Mouse (Mus musculus) spleen, adult 2 months (tissue): ENCODE data around the gene Kcng1. TPM values are rescaled to one million over a fixed set of nuclear protein-coding genes. Genes with fewer than 3 reads are reported as not detected.
A peak's percentile ranks its signal among the peaks of the same experiment; 100 is the strongest.

Experiments used
- DNase-seq, 2 experiments: peaks; one replicate each; pipeline versions ENCODE4 v3.0.0 to v3.0.0-alpha.2; 2012 to 2021; ENCODE audit warnings: low spot score in 2 of 2, low read depth in 1 of 2
- H3K27ac ChIP-seq: fragments of 200-500 bp; 2 replicates; pipeline ENCODE4 v1.5.1; 2012; ENCODE audit warnings: low read length, inconsistent platforms; ENCODE audit not compliant: insufficient read depth
- H3K27me3 ChIP-seq: fragments of 200-500 bp; 2 replicates; pipeline ENCODE4 v1.6.1; 2012; ENCODE audit warnings: mild to moderate bottlenecking, moderate library complexity, low read length, inconsistent platforms; ENCODE audit not compliant: control insufficient read depth, insufficient read depth
- H3K36me3 ChIP-seq: fragments of 200-500 bp; 2 replicates; pipeline ENCODE4 v1.6.1; 2012; ENCODE audit warnings: mild to moderate bottlenecking, low read length, inconsistent platforms; ENCODE audit not compliant: control insufficient read depth, insufficient read depth
- H3K4me1 ChIP-seq: fragments of 200-500 bp; 2 replicates; pipeline ENCODE4 v1.6.1; 2011; ENCODE audit warnings: inconsistent platforms; ENCODE audit not compliant: control insufficient read depth, insufficient read depth, insufficient read length
- H3K4me3 ChIP-seq: fragments of 200-500 bp; 2 replicates; pipeline ENCODE4 v1.5.1; 2011; ENCODE audit warnings: mild to moderate bottlenecking, inconsistent platforms; ENCODE audit not compliant: insufficient read depth, insufficient read length; ENCODE audit errors: extremely low read depth
- CTCF ChIP-seq: fragments of 200-500 bp; IDR thresholded peaks from 2 replicates; pipeline ENCODE4 v1.5.1; 2011; ENCODE audit warnings: mild to moderate bottlenecking, inconsistent platforms; ENCODE audit not compliant: insufficient read depth, insufficient read length, insufficient replicate concordance; ENCODE audit errors: extremely low read depth
- POLR2A ChIP-seq: fragments of 200-500 bp; IDR thresholded peaks from 2 replicates; pipeline ENCODE4 v1.6.1; 2011; ENCODE audit warnings: low read depth, low read length, inconsistent platforms
- WGBS: fragments of 180-500 bp; shearing (Covaris S2); methylation state at CpG from one replicate; pipeline ENCODE4 v1.1.7; 2018; 5-methylcytosine and 5-hydroxymethylcytosine counted together
- polyA plus RNA-seq: library from polyadenylated mRNA; depleted of rRNA; stranded (reverse); fragments of >200 nt; gene quantifications from 2 replicates; pipeline ENCODE4 v1.2.3, GENCODE M21; 2012

Kcng1 gene
- polyA plus RNA-seq, 1 experiment, result 0.04 TPM

- no peak for DNase-seq
- TF ChIP-seq CTCF, result no peak
- TF ChIP-seq POLR2A, result no peak
- Histone ChIP-seq H3K27ac (no peak overlapping the region), H3K4me3 (no peak overlapping the region), H3K36me3 (no peaks in the 10 kb centered on the region), H3K4me1 (no peaks in the 10 kb centered on the region), H3K27me3 (no peaks in the 10 kb centered on the region)
- WGBS, result 66% methylated on average over 9 of the region's 9 CpGs
Observed at GRCm38 (mm10) chr2:168289016-168289415, 7.5 kb upstream of the Kcng1 start.

- Histone ChIP-seq H3K36me3 (no peaks in the 10 kb centered on the region), H3K4me3 (no peak overlapping the region), H3K27ac (no peak overlapping the region), H3K27me3 (0 out of 2 replicates have a peak, but pooled peaks cover 1% of the 10 kb centered on the region), H3K4me1 (no peaks in the 10 kb centered on the region)
- WGBS, result 39% methylated on average over 3 of the region's 3 CpGs
- no peak for TF ChIP-seq POLR2A
- no peak for TF ChIP-seq CTCF
- no peak for DNase-seq
Observed at GRCm38 (mm10) chr2:168286987-168287386, 5.5 kb upstream of the Kcng1 start.

DNA sequence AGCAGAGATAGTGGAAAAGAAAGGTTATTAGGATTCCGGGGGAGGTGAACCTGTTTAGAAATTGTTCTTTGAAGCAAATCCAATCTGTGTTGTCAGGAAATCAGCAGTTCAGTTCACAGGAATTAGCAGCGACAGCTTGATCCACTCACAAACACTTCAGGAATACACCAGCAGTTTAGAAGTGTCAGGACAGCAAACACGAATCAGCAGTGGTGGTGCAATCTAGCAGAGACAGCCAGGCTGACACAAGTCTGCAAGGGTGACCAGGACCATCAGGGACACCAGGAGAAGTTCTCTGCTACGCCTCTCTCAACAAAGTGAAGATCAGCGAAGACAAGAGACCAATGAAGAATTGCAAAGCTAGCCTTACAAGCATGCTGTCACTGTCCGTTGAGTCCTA lies 3.6 kb upstream of the Kcng1 start:
- H3K36me3 ChIP-seq, result no peaks in the 10 kb centered on the region
- H3K4me1 ChIP-seq, result peaks cover 2% of the 10 kb centered on the region; the same call in 1 of the 2 replicates
- peaks cover 12% of the 10 kb centered on the region for H3K27me3 ChIP-seq
- DNase-seq, result no peak
- TF ChIP-seq CTCF (no peak), POLR2A (no peak)
- H3K27ac ChIP-seq, result no peak overlapping the region
- H3K4me3 ChIP-seq, result no peak overlapping the region
- WGBS, result 90% methylated on average over 6 of the region's 6 CpGs

DNA sequence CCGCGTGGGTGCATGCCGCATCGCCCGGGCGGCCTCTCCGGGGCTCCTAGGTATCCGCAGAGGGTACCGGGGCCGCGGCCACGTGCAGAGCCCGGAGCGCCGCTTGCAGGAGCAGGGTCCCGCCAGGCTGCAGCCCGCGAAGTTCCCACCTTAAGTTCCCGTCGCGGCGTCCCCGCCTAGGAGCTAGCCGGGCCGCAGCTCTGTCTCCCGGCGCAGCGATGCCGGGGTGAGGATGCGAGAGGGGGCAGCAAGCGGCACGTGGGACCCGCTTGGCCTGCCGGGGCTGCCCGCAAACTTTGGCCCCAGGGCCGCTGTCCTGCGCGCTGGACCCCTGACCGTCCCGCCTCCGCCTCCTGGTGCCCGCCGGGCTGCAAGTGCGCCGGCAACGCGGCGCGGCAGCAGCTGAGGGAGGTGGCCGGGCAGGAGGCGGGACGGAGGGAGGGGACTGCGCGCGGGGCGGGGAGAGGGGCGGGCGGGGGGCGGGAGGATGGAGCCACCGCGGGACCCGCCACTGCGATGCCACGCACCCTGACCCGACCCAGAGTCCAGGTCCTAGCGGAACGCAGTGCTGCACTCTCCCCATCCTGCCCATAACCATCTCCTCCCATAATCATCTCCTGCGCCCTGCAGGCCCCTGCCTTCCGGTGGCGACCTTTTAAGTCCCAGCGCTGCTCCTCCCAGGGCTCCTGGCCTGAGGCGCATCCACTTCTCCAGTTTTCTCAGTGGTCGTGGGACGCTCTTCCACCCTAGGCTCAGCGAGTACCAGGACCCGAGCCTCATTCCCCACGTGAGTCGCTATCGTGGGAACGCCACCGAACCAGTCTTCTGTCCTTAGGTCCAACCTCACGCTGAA lies 581 bp downstream of the Kcng1 start:
- H3K27ac ChIP-seq, result no peak overlapping the region
- no peaks in the 10 kb centered on the region for H3K36me3 ChIP-seq
- H3K27me3 ChIP-seq, result peaks cover 15% of the 10 kb centered on the region
- peaks cover 2% of the 10 kb centered on the region; the same call in 1 of the 2 replicates for H3K4me1 ChIP-seq
- DNase-seq, result no peak
- 3% methylated on average over 59 of the region's 82 CpGs for WGBS
- TF ChIP-seq CTCF, result no peak
- no peak for TF ChIP-seq POLR2A
- H3K4me3 ChIP-seq, result peak overlapping the region; percentile 40; the same call in 1 of the 2 replicates

DNA sequence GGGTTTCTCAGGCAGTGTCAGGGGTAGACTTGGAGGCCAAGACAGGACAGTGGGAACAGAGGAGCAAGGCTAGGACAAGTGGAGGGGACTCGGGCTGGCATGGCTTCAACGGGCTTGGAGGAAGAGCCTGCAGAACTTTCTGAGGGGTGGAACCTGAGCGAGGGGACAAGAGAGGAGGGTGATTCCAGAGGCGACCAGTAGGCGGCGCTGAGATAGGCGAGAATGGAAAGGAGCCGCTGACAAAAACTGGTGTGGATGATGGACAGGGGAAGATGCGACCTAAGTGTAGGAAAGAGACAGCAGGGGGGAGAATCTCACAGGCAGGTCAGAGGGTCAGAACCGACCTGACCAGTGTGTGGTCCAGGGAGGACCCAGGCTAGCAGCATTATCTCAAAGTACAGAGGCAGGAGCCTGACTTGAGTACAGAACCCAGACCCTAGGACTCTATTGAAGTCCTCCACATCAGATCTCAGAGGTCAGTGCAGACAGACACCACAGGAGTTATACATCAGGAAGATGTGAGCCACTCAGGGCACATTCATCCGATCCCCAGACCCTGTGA lies 7.1 kb downstream of the Kcng1 start:
- no peaks in the 10 kb centered on the region for H3K36me3 ChIP-seq
- 8% methylated on average over 11 of the region's 11 CpGs for WGBS
- peak; percentile 8 to 59 for DNase-seq
- no peak overlapping the region for H3K4me3 ChIP-seq
- TF ChIP-seq CTCF, result peak; percentile 82
- TF ChIP-seq POLR2A, result no peak
- H3K27ac ChIP-seq, result no peak overlapping the region
- H3K4me1 ChIP-seq, result no peaks in the 10 kb centered on the region
- H3K27me3 ChIP-seq, result no peaks in the 10 kb centered on the region

DNA sequence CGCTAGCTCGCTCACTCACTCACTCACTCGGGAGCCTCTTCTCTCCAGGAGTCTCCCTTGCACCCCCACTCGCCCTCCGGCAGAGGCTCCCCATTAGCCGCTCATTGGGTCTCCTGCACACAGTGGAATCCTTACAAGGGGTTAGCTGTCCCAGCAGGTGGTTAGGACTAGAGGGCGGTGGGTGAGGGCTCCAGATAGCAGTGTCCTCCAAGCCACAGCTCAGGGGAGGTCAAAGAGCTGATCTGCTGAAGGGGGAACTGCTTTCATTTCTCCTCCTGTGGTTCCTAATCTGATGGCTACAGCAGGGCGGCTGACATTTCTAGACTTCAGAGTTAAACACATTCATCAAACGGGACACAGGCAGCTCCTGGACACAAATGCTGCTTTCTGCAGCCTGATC lies 8.1 kb downstream of the Kcng1 start:
- H3K4me1 ChIP-seq, result no peaks in the 10 kb centered on the region
- H3K27ac ChIP-seq, result no peak overlapping the region
- TF ChIP-seq POLR2A (no peak), CTCF (no peak)
- no peak overlapping the region; the same call in 1 of the 2 replicates for H3K4me3 ChIP-seq
- no peaks in the 10 kb centered on the region for H3K27me3 ChIP-seq
- WGBS, result 30% methylated on average over 9 of the region's 9 CpGs
- DNase-seq, result no peak
- H3K36me3 ChIP-seq, result no peaks in the 10 kb centered on the region

DNA sequence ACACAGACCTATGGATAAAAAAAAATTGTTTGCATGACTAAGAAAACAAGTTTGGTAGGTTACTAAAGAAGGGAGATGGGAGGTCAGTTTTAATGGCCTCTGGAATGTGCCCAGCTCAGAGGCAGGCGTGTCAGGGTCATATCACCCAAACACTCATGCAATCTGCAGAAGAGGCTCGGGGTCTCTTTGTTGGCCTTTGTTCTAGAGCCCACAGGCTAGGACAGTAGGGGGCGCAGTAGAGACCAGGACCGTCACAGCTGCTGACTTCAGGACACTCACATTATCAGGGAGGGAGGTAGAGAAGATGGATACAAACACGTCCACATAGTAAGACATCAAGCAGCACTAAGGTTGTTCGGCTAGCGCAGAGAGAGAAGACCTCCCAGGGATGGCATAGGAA lies 13.5 kb downstream of the Kcng1 start:
- H3K27ac ChIP-seq, result no peak overlapping the region
- no peaks in the 10 kb centered on the region for H3K4me1 ChIP-seq
- no peaks in the 10 kb centered on the region for H3K36me3 ChIP-seq
- no peaks in the 10 kb centered on the region for H3K27me3 ChIP-seq
- no peak overlapping the region for H3K4me3 ChIP-seq
- TF ChIP-seq CTCF, result no peak
- no peak for TF ChIP-seq POLR2A
- WGBS, result 76% methylated on average over 7 of the region's 7 CpGs
- DNase-seq, result no peak
